Mouse (Mus musculus): ENCODE results near the gene Dlk1. TPM values are rescaled to one million over a fixed set of nuclear protein-coding genes. Genes with fewer than 3 reads are reported as not detected.

Dlk1 gene
- polyA plus RNA-seq, 1 experiment from 2014 or later: 744 TPM

DNA sequence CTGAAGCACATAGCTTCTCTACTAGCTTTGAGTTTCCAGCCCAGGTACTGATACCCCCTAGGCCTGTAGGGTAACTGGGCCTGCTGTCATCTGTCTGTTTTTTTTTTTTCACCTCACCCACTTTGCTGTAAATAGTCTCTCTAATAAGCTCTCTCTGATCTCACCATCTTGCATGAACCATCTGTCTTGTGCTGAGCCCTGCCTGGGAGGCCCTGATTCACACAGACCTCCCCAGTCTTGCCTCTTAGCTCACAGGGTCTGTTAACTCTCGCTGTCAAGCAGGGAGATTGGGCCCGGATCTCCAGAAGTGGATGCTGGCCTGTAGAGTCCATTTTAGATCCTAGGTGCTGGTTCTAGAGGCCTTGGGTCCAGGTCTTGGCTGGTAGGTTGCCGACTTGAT is 9.3 kb upstream of the Dlk1 start:
- no peak overlapping the region for H3K9ac ChIP-seq (ENCODE audit: low read depth, low read length)
- no peak overlapping the region for H3K4me2 ChIP-seq
- no peak overlapping the region for H3K27ac ChIP-seq (ENCODE audit: low read depth, low read length)
- H3K4me1 ChIP-seq (replicated peaks; ENCODE audit: control insufficient read depth, insufficient read depth, low read length): peaks cover 45% of the 10 kb centered on the region
- no peak for DNase-seq (ENCODE audit: low spot score)
- no peaks in the 10 kb centered on the region for H3K9me3 ChIP-seq (ENCODE audit: control insufficient read depth, low read length)
- H3K27me3 ChIP-seq (replicated peaks; ENCODE audit: control insufficient read depth, insufficient read depth, low read length): peaks cover 4% of the 10 kb centered on the region; the same call in 1 of the 2 replicates
- 46% methylated on average over 3 of the region's 3 CpGs for WGBS
- ATAC-seq (replicated peaks; ENCODE audit: low FRiP score): no peak
- no peak overlapping the region for H3K4me3 ChIP-seq (ENCODE audit: low read depth, low read length)
- H3K36me3 ChIP-seq (ENCODE audit: control insufficient read depth, insufficient read depth, low read length): no peaks in the 10 kb centered on the region

DNA sequence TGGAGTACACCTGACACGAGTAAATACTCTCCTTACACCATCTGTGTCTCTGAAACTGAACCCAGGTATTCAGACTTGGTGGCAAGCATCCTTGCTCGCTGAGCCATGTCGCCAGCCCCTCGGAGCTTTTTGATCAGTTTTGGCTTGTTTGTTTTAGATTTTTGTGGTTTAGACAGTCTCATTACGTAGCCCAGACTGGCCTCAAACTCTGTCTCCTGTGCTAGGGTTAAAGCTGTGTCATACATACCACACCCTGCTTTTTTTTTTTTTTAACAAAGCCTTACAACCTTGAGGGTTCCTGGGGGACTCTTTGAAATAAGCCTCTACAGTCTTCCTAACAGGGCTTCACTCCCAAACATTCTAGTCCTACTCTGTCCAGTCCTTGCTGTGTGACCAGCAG is 7.6 kb upstream of the Dlk1 start:
- ATAC-seq (replicated peaks; ENCODE audit: low FRiP score) (no peak), DNase-seq (ENCODE audit: low spot score) (no peak)
- no peak overlapping the region for H3K9ac ChIP-seq (ENCODE audit: low read depth, low read length)
- no peaks in the 10 kb centered on the region for H3K9me3 ChIP-seq (ENCODE audit: control insufficient read depth, low read length)
- no peaks in the 10 kb centered on the region for H3K36me3 ChIP-seq (ENCODE audit: control insufficient read depth, insufficient read depth, low read length)
- H3K4me2 ChIP-seq: no peak overlapping the region
- H3K27me3 ChIP-seq (replicated peaks; ENCODE audit: control insufficient read depth, insufficient read depth, low read length): peaks cover 11% of the 10 kb centered on the region; the same call in 1 of the 2 replicates
- H3K4me1 ChIP-seq (replicated peaks; ENCODE audit: control insufficient read depth, insufficient read depth, low read length): peaks cover 35% of the 10 kb centered on the region
- 62% methylated on average over 5 of the region's 5 CpGs for WGBS
- H3K4me3 ChIP-seq (ENCODE audit: low read depth, low read length): no peak overlapping the region
- H3K27ac ChIP-seq (ENCODE audit: low read depth, low read length): no peak overlapping the region

DNA sequence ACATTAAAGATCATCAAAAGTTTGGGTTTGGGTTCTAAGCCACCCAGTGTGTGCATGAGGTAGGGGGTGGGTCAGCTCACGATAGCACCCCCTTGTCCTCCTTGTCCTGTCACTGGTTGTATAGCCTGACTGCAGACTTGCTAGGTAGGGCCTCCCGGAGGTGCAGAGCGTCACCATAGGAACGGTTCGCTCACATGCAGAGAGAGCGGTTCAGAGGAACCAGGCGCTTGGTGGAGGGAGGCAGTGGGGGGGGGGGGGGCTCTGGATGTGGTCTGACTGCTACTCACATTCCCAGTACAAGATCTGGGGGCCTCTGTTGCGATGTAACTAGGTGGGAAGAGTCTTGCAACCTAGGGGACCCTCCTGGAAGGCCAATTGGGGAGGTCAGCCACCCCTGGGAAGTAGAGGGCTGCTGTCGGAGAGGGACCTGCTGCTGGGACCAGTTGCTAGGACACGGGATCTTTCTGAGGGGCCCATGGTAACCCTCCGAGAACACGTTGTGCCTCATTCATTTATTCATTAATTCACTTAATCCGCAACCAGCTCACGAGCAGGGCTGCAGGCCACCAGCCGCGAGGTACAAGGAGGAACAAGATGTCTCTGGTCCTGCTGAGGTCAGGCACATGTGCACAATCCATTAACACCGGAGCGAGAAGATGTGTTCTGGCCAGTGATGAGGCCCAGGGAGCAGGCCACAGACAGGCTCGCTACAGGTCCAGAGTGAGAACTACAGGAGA is 7.0 kb upstream of the Dlk1 start:
- Histone ChIP-seq H3K4me2 (peak overlapping the region; percentile 39), H3K27me3 (replicated peaks; ENCODE audit: control insufficient read depth, insufficient read depth, low read length) (peaks cover 17% of the 10 kb centered on the region), H3K4me3 (ENCODE audit: low read depth, low read length) (no peak overlapping the region), H3K9me3 (ENCODE audit: control insufficient read depth, low read length) (no peaks in the 10 kb centered on the region), H3K4me1 (replicated peaks; ENCODE audit: control insufficient read depth, insufficient read depth, low read length) (peaks cover 39% of the 10 kb centered on the region), H3K36me3 (ENCODE audit: control insufficient read depth, insufficient read depth, low read length) (no peaks in the 10 kb centered on the region), H3K9ac (ENCODE audit: low read depth, low read length) (no peak overlapping the region), H3K27ac (ENCODE audit: low read depth, low read length) (no peak overlapping the region)
- WGBS: 18% methylated on average over 19 of the region's 19 CpGs
- DNase-seq (ENCODE audit: low spot score) (no peak), ATAC-seq (replicated peaks; ENCODE audit: low FRiP score) (peak; percentile 33; the same call in 1 of the 2 replicates)

DNA sequence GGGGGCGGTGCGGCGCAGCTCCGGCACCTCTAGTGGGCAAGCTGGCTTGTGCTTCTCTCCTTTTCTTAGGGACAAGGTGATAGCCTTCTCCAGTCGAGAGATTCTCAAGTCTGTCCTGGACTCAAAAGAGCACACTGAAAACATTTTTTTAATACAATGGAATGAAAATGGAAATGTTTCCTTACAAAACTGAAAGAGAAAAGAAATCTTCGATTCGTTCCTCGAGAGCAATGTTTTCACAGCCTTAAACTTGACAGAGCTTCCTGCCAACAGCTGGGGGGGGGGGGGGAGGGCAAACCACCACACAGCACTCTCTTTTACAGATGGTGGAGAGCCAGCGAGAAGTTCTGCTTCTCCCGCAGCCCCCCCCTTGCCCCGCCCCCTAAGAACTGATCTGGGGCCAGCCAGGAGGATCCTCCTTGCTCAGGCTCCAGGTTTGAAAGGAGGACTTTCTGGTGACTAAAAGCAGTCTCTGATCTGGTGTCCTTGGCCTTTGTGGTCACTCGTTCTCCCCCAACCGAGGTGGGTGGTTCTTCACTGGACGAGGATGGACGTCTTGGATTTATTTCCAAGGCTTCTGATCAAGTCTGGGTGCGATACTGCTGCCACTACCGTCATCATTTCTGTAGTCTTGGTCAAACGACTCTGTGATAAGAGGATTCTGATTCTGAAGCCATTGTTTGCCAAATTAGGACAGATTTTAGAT is 6.2 kb upstream of the Dlk1 start:
- Histone ChIP-seq H3K4me1 (replicated peaks; ENCODE audit: control insufficient read depth, insufficient read depth, low read length) (peaks cover 32% of the 10 kb centered on the region), H3K36me3 (ENCODE audit: control insufficient read depth, insufficient read depth, low read length) (no peaks in the 10 kb centered on the region), H3K9me3 (ENCODE audit: control insufficient read depth, low read length) (no peaks in the 10 kb centered on the region), H3K27ac (ENCODE audit: low read depth, low read length) (no peak overlapping the region), H3K4me3 (ENCODE audit: low read depth, low read length) (no peak overlapping the region), H3K27me3 (replicated peaks; ENCODE audit: control insufficient read depth, insufficient read depth, low read length) (peaks cover 24% of the 10 kb centered on the region), H3K4me2 (peak overlapping the region; percentile 39), H3K9ac (ENCODE audit: low read depth, low read length) (no peak overlapping the region)
- 10% methylated on average over 18 of the region's 18 CpGs for WGBS
- no peak for ATAC-seq (replicated peaks; ENCODE audit: low FRiP score)
- no peak for DNase-seq (ENCODE audit: low spot score)

DNA sequence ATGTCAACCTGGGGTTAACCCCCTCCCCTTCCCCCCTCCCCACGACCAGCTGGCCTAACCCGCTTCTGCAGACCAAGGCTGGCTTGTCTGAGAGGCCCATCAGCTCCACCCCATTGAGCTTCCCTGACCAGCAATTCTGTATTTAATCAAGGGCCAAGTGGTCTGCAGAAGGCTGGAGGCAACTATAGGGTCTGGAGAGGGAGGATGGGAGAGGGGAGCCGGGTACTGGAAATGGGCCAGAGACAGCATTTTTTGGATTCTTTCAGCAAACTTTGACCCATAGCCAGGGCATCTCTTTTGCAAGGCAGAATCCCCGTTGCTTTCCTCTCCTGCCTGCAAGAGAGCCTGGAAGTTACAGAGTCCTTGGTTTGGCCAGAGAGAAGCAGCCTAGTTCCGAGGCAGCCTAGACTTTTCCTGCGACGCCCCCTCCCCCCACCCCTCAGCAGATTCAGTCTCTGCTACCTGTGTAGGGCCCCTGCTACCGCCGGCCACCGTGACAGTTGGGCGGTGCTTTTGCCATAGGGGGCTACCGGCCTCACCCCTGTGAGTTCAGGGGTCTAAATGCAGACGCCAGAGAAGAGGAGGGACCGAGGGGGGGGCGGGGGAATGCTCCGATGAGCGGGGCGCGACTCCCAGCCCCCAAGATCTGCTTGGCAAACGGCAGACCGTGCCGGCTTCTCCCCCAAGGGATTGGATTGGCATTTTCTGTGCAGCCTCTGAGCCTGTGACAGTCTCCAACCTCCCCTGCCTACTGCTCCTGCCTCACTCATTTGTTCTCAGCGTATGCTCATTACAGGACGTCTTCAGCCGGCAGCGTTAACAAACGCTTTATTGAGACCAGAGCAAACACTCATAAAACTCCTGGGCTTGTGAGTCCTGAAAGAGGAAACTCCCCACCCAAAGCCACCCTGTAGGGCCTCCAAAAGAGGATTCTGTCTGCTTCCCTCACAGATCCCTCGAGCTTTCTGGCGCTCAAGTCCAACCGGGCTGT is 2.9 kb upstream of the Dlk1 start:
- Histone ChIP-seq H3K36me3 (ENCODE audit: control insufficient read depth, insufficient read depth, low read length) (no peaks in the 10 kb centered on the region), H3K4me2 (peak overlapping the region; percentile 61), H3K4me1 (replicated peaks; ENCODE audit: control insufficient read depth, insufficient read depth, low read length) (peaks cover 22% of the 10 kb centered on the region), H3K4me3 (ENCODE audit: low read depth, low read length) (peak overlapping the region; percentile 15; the same call in 1 of the 2 replicates), H3K27me3 (replicated peaks; ENCODE audit: control insufficient read depth, insufficient read depth, low read length) (peaks cover 54% of the 10 kb centered on the region), H3K27ac (ENCODE audit: low read depth, low read length) (peak overlapping the region; percentile 76), H3K9ac (ENCODE audit: low read depth, low read length) (peak overlapping the region; percentile 46), H3K9me3 (ENCODE audit: control insufficient read depth, low read length) (no peaks in the 10 kb centered on the region)
- 3% methylated on average over 29 of the region's 30 CpGs for WGBS
- no peak; the same call in 1 of the 2 replicates for ATAC-seq (replicated peaks; ENCODE audit: low FRiP score)
- DNase-seq (ENCODE audit: low spot score): no peak

DNA sequence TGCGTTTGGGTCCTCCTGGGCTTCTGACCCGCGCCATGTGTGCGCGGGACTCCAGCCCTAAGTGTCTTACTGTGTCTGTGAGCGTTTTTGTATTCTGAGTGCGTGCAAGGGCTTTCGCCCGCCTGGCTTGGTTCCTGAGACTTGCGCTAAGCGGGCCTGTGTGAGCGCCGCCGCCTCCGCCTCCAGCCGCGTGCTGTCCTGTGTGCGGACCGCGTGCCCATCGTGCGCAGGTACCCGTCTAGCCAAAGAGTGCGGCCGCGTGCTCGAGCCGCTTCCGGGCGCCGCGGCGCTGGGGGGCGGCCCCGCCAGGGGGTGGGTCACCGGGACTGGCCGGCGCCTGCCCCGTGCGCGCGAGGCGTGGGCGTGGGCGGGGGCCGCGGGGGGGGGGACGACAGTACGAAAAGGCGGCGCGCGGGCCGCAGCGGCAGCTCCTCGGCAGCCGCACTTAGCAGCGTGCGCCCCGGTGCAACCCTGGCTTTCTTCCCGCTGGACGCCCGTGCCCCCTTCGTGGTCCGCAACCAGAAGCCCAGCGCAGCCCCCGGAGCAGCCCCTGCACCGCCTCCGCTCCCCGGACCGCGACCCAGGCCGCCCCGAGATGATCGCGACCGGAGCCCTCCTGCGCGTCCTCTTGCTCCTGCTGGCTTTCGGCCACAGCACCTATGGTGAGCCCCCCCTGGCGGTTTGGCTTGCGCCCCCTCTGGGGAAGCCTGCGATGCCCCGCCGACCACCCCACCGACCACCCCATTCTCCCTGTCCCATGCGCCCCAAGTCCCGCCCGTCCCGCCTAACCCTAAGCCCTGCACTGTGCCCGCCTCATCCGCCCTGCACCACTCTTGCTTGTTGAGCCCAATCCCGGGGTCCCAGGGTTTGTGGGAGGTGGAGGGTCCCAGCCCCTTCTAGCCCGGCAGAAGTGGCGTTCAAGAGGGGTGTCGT is 708 bp downstream of the Dlk1 start:
- H3K27ac ChIP-seq (ENCODE audit: low read depth, low read length): peak overlapping the region; percentile 82
- H3K9ac ChIP-seq (ENCODE audit: low read depth, low read length): peak overlapping the region; percentile 66
- no peaks in the 10 kb centered on the region for H3K9me3 ChIP-seq (ENCODE audit: control insufficient read depth, low read length)
- WGBS: 2% methylated on average over 79 of the region's 96 CpGs
- H3K4me2 ChIP-seq: peak overlapping the region; percentile 58
- H3K4me3 ChIP-seq (ENCODE audit: low read depth, low read length): peak overlapping the region; percentile 56
- peaks cover 4% of the 10 kb centered on the region; the same call in 1 of the 2 replicates for H3K36me3 ChIP-seq (ENCODE audit: control insufficient read depth, insufficient read depth, low read length)
- peaks cover 31% of the 10 kb centered on the region for H3K4me1 ChIP-seq (replicated peaks; ENCODE audit: control insufficient read depth, insufficient read depth, low read length)
- ATAC-seq (replicated peaks; ENCODE audit: low FRiP score) (peak; percentile 58), DNase-seq (ENCODE audit: low spot score) (no peak)
- peaks cover 80% of the 10 kb centered on the region for H3K27me3 ChIP-seq (replicated peaks; ENCODE audit: control insufficient read depth, insufficient read depth, low read length)

DNA sequence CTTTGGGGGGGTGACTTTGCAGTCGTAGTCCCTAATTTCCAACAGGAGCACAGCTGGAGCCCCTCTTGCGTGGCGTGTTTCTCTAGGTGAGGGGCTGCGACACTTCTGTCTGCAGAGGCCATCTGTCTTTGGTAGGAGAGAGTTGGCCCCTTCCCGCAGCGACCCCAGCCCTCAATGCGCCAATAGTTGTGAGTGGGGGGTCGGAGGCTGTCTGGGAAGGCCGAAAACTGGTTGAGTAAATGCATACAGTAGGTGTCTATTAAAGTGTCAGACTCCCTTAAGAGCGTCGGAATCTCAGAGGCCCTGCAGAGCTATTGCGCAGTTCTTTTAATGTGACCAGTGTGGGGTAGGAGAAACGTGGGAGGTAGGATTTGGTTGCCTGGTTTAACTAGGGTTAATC is 1.5 kb downstream of the Dlk1 start:
- peaks cover 83% of the 10 kb centered on the region for H3K27me3 ChIP-seq (replicated peaks; ENCODE audit: control insufficient read depth, insufficient read depth, low read length)
- DNase-seq (ENCODE audit: low spot score) (no peak), ATAC-seq (replicated peaks; ENCODE audit: low FRiP score) (no peak)
- H3K9ac ChIP-seq (ENCODE audit: low read depth, low read length): peak overlapping the region; percentile 66
- H3K4me2 ChIP-seq: peak overlapping the region; percentile 58
- H3K4me1 ChIP-seq (replicated peaks; ENCODE audit: control insufficient read depth, insufficient read depth, low read length): peaks cover 31% of the 10 kb centered on the region
- H3K27ac ChIP-seq (ENCODE audit: low read depth, low read length): peak overlapping the region; percentile 82
- H3K4me3 ChIP-seq (ENCODE audit: low read depth, low read length): peak overlapping the region; percentile 56
- 8% methylated on average over 13 of the region's 13 CpGs for WGBS
- H3K9me3 ChIP-seq (ENCODE audit: control insufficient read depth, low read length): no peaks in the 10 kb centered on the region
- H3K36me3 ChIP-seq (ENCODE audit: control insufficient read depth, insufficient read depth, low read length): peaks cover 4% of the 10 kb centered on the region; the same call in 1 of the 2 replicates

Data from liver, embryonic 11.5 days (tissue).